Mouse (Mus musculus) layer of hippocampus, postnatal 25 days (tissue): Measurements from ENCODE around the gene Gm6096. TPM values are rescaled to one million over a fixed set of nuclear protein-coding genes. Genes with fewer than 3 reads are reported as not detected.

Source experiments
- DNase-seq, 2 experiments: peaks; one replicate each; pipeline ENCODE4 v3.0.0; 2022; ENCODE audit warnings: mixed read lengths in 2 of 2, low spot score in 1 of 2; ENCODE audit errors: extremely low spot score in 1 of 2
- total RNA-seq, 2 experiments: library from RNA; stranded (reverse); gene quantifications; 2 replicates each; pipeline ENCODE4 v1.2.3; 2021

The Gm6096 gene
- total RNA-seq, 2 experiments from 2014 or later, result not detected

DNA sequence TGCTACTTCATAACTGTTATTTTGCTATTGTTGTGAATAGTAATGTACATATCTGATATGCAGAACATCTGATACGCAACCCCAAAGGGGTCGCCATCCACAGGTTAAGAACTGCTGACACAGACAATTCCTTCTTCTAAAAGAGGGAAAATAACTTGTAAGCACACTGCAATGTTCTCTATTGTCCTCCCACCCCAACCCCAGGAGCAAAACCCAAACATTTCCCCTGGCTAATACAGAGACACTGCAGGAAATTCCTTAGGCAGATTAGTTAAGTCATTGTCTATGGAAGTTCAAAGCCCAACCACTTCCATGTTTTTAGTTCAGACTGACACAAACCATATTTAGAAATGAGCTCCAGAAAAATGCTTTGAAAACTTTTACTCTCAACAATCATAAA lies 48.0 kb downstream of the Gm6096 start:
- no peak for DNase-seq

Other genes starting within 250 kb of the Gm6096 start
- not detected for gene Scgb2b27, start 237.1 kb upstream of the Gm6096 start, total RNA-seq
- not detected for gene Scgb1b27, start 229.6 kb upstream of the Gm6096 start, total RNA-seq
- gene Scgb1b30, start 155.6 kb upstream of the Gm6096 start, total RNA-seq, result not detected
- 10 to 100 TPM; 12.3 to 16.6 TPM for gene Wtip, start 117.8 kb upstream of the Gm6096 start, total RNA-seq
- 10 to 100 TPM; 86.2 to 90.5 TPM for gene Uba2, start 81.4 kb upstream of the Gm6096 start, total RNA-seq
- 10 to 100 TPM; 23.9 to 24.0 TPM for gene Pdcd2l, start 54.4 kb upstream of the Gm6096 start, total RNA-seq
- 100 to 1,000 TPM; 725 to 726 TPM for gene Gpi1, start 20.7 kb upstream of the Gm6096 start, total RNA-seq
- gene 4931406P16Rik, start 62.5 kb downstream of the Gm6096 start, total RNA-seq, result 10 to 100 TPM; 34.4 to 37.0 TPM
- 10 to 100 TPM; 70.9 to 76.2 TPM for gene Lsm14a, start 142.3 kb downstream of the Gm6096 start, total RNA-seq